Mouse (Mus musculus) midbrain, embryonic 14.5 days (tissue): ENCODE measurements around the gene Mylk4. TPM values are rescaled to one million over a fixed set of nuclear protein-coding genes. Genes with fewer than 3 reads are reported as not detected.

Experiments
- ATAC-seq: fragments of 200-750 bp; cut with Nextera tagmentation; 2 replicates; pipeline ENCODE4 v1.8.0; 2017; ENCODE audit warnings: moderate number of reproducible peaks, moderate library complexity; ENCODE audit not compliant: low FRiP score, low TSS enrichment
- DNase-seq: peaks from one replicate; pipeline ENCODE4 v3.0.0-alpha.2; 2015
- H3K27ac ChIP-seq: fragments of 300-500 bp; sonication (generic); replicated peaks from 2 replicates; pipeline ENCODE4 v1.5.1; 2014; ENCODE audit warnings: mild to moderate bottlenecking, low read depth, low read length, moderate library complexity
- H3K27me3 ChIP-seq: fragments of 300-500 bp; sonication (generic); 2 replicates; pipeline ENCODE4 v1.6.1; 2014; ENCODE audit warnings: low read length, control low read depth, mixed read lengths; ENCODE audit not compliant: control insufficient read depth, insufficient read depth
- H3K36me3 ChIP-seq: fragments of 300-500 bp; sonication (generic); 2 replicates; pipeline ENCODE4 v1.6.1; 2014; ENCODE audit warnings: low read length, control low read depth; ENCODE audit not compliant: control insufficient read depth, insufficient read depth
- H3K4me1 ChIP-seq: fragments of 300-500 bp; sonication (generic); 2 replicates; pipeline ENCODE4 v1.6.1; 2014; ENCODE audit warnings: mild to moderate bottlenecking, antibody characterized with exemption, low read length, control low read depth; ENCODE audit not compliant: control insufficient read depth, insufficient read depth
- H3K4me2 ChIP-seq: fragments of 300-500 bp; sonication (generic); 2 replicates; pipeline ENCODE4 v1.6.1; 2014; ENCODE audit warnings: mild to moderate bottlenecking, low read length, moderate library complexity
- H3K4me3 ChIP-seq: fragments of 300-500 bp; sonication (generic); replicated peaks from 2 replicates; pipeline ENCODE4 v1.5.1; 2014; ENCODE audit warnings: low read depth, low read length
- H3K9ac ChIP-seq: fragments of 300-500 bp; sonication (generic); replicated peaks from 2 replicates; pipeline ENCODE4 v1.6.1; 2014; ENCODE audit warnings: mild to moderate bottlenecking, low read length, moderate library complexity
- H3K9me3 ChIP-seq: fragments of 300-500 bp; sonication (generic); 2 replicates; pipeline ENCODE4 v1.6.1; 2016; ENCODE audit warnings: low read length, control low read depth, mixed read lengths; ENCODE audit not compliant: control insufficient read depth
- WGBS: fragments of 180-500 bp; shearing (Covaris S2); extraction: QIAGEN DNeasy Blood & Tissue Kit; methylation state at CpG from one replicate; pipeline ENCODE4 v1.1.7; 2014; 5-methylcytosine and 5-hydroxymethylcytosine counted together
- polyA plus RNA-seq: library from polyadenylated mRNA; unstranded; fragments of >200 nt; fragmentation: Nextera tagmentation; extraction: Ambion mirVana; gene quantifications from 2 replicates; pipeline ENCODE4 v1.2.1, GENCODE M21; 2014

The Mylk4 gene
- polyA plus RNA-seq, 1 experiment from 2014 or later: 0.20 TPM

DNA sequence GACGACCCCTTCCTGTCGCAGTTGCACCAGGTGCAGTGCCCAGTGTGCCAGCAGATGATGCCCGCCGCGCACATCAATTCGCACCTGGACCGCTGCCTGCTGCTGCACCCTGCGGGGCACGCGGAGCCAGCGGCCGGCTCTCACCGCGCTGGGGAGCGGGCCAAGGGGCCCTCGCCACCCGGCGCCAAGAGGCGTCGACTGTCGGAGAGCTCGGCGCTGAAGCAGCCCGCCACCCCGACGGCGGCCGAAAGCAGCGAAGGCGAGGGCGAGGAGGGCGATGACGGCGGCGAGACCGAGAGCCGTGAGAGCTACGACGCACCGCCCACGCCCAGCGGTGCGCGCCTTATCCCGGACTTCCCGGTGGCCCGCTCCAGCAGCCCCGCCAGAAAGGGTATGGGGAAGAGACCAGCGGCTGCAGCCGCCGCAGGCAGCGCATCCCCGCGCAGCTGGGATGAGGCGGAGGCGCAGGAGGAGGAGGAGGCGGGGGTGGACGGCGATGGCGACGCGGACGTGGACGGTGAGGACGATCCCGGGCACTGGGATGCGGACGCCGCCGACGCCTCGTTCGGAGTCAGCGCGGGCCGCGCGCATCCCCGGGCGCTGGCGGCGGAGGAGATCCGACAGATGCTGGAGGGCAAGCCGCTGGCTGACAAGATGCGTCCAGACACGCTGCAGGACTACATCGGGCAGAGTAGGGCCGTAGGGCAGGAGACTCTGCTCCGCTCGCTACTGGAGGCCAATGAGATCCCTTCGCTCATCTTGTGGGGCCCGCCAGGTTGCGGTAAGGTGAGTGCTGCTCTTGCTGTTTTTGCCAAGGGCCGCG, 18.7 kb upstream of the Mylk4 start, which contains the start of gene D930007J09Rik:
D930007J09Rik (minus strand) TSS at position 591 of the 823 bp plus-strand sequence.
- Histone ChIP-seq H3K27ac (peak within 1 kb of the TSS; percentile 92), H3K27me3 (no peaks in the 10 kb centered on the region), H3K9me3 (no peaks in the 10 kb centered on the region), H3K4me2 (peak within 1 kb of the TSS; percentile 75), H3K4me1 (peaks cover 20% of the 10 kb centered on the region), H3K4me3 (peak within 1 kb of the TSS; percentile 84), H3K9ac (peak within 1 kb of the TSS; percentile 84), H3K36me3 (peaks cover 9% of the 10 kb centered on the region)
- ATAC-seq (peak; percentile 51), DNase-seq (peak; percentile 74)
- WGBS: under 1% methylated on average over 94 of the region's 95 CpGs

DNA sequence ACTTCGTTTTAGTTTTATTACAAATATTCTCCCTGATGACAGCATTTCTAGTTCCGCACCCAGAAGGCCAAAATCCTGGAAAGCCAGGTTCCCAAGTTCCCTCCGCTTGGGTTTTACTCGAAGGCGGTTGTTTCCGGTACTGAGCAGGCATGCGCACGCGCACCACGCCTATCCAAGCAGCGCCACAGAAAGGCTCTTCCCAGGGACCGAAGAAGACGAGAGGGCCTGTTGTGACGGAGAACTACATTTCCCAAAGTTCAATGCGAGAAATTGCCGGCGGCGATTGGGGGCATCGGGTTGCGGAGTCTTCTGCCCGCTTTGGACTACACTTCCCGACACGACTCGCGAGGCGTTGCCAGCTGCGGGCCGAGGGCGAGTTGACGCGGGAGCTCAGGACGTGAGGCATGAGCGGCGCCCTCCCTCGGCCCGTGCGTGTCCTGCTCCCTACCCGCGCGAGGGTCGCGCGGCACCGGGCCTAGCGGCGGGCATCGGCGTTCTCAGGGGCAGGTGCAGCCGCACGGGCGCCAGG, 18.0 kb upstream of the Mylk4 start, which contains the start of gene Wrnip1:
Wrnip1 (plus strand) TSS at position 346 of the 529 bp plus-strand sequence.
- Histone ChIP-seq H3K36me3 (peaks cover 4% of the 10 kb centered on the region; the same call in 1 of the 2 replicates), H3K4me1 (peaks cover 20% of the 10 kb centered on the region), H3K27ac (peak within 1 kb of the TSS; percentile 92), H3K27me3 (no peaks in the 10 kb centered on the region), H3K4me3 (peak within 1 kb of the TSS; percentile 84), H3K9me3 (no peaks in the 10 kb centered on the region), H3K4me2 (peak within 1 kb of the TSS; percentile 75), H3K9ac (peak within 1 kb of the TSS; percentile 84)
- peak; percentile 100 for DNase-seq
- WGBS: under 1% methylated on average over 51 of the region's 51 CpGs
- peak; percentile 99 for ATAC-seq

DNA sequence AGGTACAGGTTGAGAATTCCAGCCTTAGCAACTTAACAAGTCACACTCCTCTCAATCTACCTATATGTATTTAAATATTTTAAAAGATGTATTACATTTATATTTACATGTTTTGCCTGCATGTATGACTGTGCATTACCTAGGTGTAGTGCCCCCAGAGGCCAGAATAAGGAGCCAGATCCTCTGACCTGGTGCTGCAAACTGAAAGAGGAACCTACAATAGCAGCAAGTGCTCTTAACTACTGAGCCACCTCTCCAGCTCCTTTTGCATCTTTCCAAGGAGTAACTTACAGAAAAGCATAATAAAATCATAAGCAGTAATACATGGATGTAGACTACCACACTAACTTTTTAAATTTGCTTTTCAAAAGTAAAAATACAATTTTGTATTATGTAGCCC, 17.1 kb upstream of the Mylk4 start:
- Histone ChIP-seq H3K27ac (no peak overlapping the region), H3K9ac (peak overlapping the region; percentile 41; the same call in 1 of the 2 replicates), H3K36me3 (no peaks in the 10 kb centered on the region), H3K4me1 (peaks cover 20% of the 10 kb centered on the region), H3K9me3 (no peaks in the 10 kb centered on the region), H3K4me3 (peak overlapping the region; percentile 29), H3K27me3 (no peaks in the 10 kb centered on the region), H3K4me2 (peak overlapping the region; percentile 53)
- ATAC-seq (no peak), DNase-seq (no peak)

DNA sequence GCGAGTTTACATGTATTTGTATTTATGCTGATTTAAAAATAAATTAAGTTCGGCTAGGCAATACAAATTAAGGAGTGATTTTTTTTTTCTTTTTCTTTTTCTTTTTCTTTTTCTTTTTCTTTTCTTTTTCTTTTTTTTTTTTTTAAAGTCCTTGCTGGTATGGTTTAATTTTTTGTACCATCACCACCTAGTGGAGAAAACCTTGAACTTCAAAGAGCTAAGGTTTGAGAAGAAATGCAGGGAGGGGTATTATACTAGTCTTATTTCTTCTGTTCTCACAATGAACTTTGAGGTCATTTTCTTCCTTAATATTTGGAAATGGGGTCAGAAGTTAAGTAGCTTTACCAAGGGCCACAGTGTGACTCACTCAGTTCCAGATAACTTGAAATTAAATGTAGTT, 15.4 kb upstream of the Mylk4 start:
- Histone ChIP-seq H3K27ac (no peak overlapping the region), H3K27me3 (no peaks in the 10 kb centered on the region), H3K4me3 (no peak overlapping the region), H3K4me1 (peaks cover 11% of the 10 kb centered on the region), H3K36me3 (no peaks in the 10 kb centered on the region), H3K4me2 (no peak overlapping the region), H3K9ac (no peak overlapping the region), H3K9me3 (no peaks in the 10 kb centered on the region)
- DNase-seq (peak; percentile 27), ATAC-seq (no peak)
- WGBS: 75% methylated on average over 2 of the region's 2 CpGs

DNA sequence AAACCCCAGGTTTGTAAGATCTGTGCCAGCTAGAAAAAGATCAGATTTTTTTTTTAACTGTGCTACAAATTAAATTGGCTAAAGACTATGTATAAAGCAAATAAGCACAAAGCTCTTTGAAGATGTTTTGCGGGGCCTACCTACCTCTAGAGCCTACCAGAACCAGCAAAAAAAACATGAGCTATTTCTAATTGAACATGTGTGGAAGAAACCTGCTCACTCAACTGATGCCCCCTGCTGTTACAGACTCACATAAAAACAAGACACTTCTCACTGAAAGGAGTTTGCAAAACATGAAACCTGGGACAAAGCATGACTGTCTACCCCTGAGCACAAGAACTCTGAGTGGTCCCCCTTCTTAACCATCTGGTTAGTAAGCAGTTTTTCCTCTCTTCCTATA, 13.3 kb upstream of the Mylk4 start:
- no peak overlapping the region for H3K4me3 ChIP-seq
- no peaks in the 10 kb centered on the region for H3K36me3 ChIP-seq
- no peak overlapping the region for H3K27ac ChIP-seq
- WGBS: 96% methylated on average over 1 of the region's 1 CpGs
- no peak overlapping the region for H3K4me2 ChIP-seq
- H3K9me3 ChIP-seq: no peaks in the 10 kb centered on the region
- no peak for ATAC-seq
- no peaks in the 10 kb centered on the region for H3K27me3 ChIP-seq
- H3K9ac ChIP-seq: no peak overlapping the region
- DNase-seq: no peak
- H3K4me1 ChIP-seq: peaks cover 3% of the 10 kb centered on the region; the same call in 1 of the 2 replicates

DNA sequence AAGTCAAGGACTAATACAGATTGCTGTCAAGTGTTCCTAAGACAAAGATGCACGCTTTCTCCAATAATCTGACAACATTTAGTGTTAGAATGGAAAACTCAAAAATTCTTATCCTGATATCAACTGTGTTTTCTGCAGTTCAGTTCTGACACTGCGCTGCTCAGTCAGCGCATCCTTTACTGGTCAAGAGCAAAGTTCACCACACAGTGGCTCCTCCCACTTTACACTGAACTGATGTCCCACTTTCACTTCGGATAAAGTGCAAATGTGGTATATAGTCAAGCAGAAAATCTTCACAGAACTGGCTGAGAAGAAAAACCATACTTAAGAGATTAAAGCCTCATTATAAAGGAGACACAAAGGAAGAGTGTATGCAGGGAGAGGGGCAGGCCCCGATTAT, 11.4 kb upstream of the Mylk4 start:
- Histone ChIP-seq H3K4me2 (no peak overlapping the region), H3K27me3 (no peaks in the 10 kb centered on the region), H3K4me3 (no peak overlapping the region), H3K27ac (no peak overlapping the region), H3K4me1 (no peaks in the 10 kb centered on the region), H3K36me3 (no peaks in the 10 kb centered on the region), H3K9ac (no peak overlapping the region), H3K9me3 (no peaks in the 10 kb centered on the region)
- WGBS: 90% methylated on average over 5 of the region's 5 CpGs
- DNase-seq (no peak), ATAC-seq (no peak)

DNA sequence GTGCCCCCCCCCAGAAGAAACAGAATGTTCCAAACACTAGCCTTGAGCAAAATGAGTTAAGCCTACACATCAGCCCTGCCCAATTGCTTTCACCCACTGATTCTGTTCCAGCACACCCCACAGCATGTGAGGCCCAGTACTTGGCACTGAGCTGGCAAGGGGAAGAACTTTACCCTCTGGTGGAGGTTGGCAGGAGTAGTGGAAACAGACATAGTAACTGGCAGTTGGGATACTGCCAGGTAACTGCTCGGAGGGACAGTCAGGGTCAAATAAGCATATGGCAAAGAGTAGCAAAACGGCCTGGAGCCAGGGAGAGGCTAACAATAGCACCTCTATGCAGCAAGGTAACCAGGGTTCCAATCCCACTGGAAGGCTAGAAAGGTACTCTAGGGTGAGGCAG, 10.9 kb upstream of the Mylk4 start:
- Histone ChIP-seq H3K4me1 (no peaks in the 10 kb centered on the region), H3K4me2 (no peak overlapping the region), H3K27me3 (no peaks in the 10 kb centered on the region), H3K27ac (no peak overlapping the region), H3K9me3 (no peaks in the 10 kb centered on the region), H3K36me3 (no peaks in the 10 kb centered on the region), H3K9ac (no peak overlapping the region), H3K4me3 (no peak overlapping the region)
- DNase-seq: no peak
- ATAC-seq: no peak
- 71% methylated on average over 2 of the region's 2 CpGs for WGBS

DNA sequence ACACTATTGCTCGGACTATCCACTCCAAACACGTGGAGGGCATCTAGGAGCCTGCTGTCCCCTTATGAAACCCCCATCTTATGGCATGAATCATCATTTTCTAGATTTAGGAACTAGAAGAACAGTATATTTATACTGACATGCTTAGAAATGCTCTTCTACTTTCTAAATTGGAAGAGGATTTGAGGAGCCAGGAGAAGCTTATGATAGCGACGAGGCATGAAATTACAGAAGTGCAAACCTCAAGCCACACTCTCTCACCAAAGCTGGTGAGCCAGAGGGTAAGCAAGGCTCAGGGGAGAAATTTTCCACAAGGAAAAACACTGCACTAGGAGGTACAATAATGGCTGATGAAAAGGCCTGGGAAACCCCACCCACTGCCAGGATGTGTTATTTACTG, 6.0 kb upstream of the Mylk4 start:
- no peak overlapping the region for H3K4me2 ChIP-seq
- H3K27me3 ChIP-seq: no peaks in the 10 kb centered on the region
- 85% methylated on average over 4 of the region's 4 CpGs for WGBS
- H3K9me3 ChIP-seq: no peaks in the 10 kb centered on the region
- no peak for ATAC-seq
- no peak for DNase-seq
- H3K27ac ChIP-seq: no peak overlapping the region
- no peak overlapping the region for H3K9ac ChIP-seq
- H3K4me1 ChIP-seq: no peaks in the 10 kb centered on the region
- no peak overlapping the region for H3K4me3 ChIP-seq
- H3K36me3 ChIP-seq: no peaks in the 10 kb centered on the region

DNA sequence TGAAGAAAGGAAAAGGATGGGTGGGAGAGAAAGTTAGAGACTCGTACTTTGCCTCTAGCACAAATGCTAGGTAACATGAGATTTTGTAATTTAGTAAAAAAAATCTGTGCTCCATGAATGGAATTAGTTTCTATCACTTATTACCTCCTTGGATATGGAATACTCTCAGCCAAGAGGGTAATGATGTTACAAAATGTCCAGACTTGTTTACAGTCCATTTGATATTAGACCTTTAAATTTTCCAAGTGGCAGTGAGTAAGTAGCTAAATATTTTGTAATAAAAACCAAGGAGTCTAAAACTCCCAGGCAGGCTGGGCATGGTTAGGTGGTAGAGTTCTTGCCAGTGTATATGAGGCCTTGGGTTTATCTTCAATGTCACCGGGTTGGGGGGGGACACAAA, 3.8 kb upstream of the Mylk4 start:
- H3K4me1 ChIP-seq: no peaks in the 10 kb centered on the region
- ATAC-seq: no peak
- no peak overlapping the region for H3K9ac ChIP-seq
- H3K4me2 ChIP-seq: no peak overlapping the region
- no peak overlapping the region for H3K27ac ChIP-seq
- WGBS: 78% methylated on average over 2 of the region's 2 CpGs
- no peaks in the 10 kb centered on the region for H3K9me3 ChIP-seq
- H3K27me3 ChIP-seq: no peaks in the 10 kb centered on the region
- H3K36me3 ChIP-seq: no peaks in the 10 kb centered on the region
- no peak overlapping the region for H3K4me3 ChIP-seq
- no peak for DNase-seq
